Mouse (Mus musculus): ENCODE results near the gene Herc1. TPM values are rescaled to one million over a fixed set of nuclear protein-coding genes. Genes with fewer than 3 reads are reported as not detected.

Gene Herc1
- polyA plus RNA-seq, 1 experiment from 2014 or later: 39.4 TPM

DNA sequence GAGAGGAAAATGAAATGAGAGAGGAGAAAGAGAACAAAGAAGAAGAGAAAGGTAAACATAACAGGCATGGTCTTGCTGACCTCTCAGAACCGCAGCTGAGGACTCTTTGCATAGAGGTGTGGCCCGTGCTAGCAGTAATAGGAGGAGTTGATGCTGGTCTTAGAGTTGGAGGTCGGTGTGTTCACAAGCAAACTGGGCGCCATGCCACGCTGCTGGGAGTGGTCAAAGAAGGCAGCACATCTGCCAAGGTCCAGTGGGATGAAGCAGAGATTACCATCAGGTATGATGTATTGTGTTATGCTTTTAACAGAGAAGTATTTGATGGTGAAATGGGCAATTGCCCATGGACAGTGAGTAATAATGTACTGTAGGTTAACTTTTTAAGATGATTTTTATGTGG, 98.0 kb downstream of the Herc1 start:
- H3K4me2 ChIP-seq (ENCODE audit: low read length): no peak overlapping the region
- peaks cover 22% of the 10 kb centered on the region for H3K36me3 ChIP-seq (ENCODE audit: control insufficient read depth, insufficient read depth, low read length)
- no peak overlapping the region for H3K4me3 ChIP-seq (ENCODE audit: low read length)
- no peaks in the 10 kb centered on the region for H3K4me1 ChIP-seq (ENCODE audit: control insufficient read depth, insufficient read depth, low read depth, low read length)
- WGBS: 82% methylated on average over 5 of the region's 5 CpGs
- no peak overlapping the region for H3K9ac ChIP-seq (ENCODE audit: low read depth, low read length)
- no peaks in the 10 kb centered on the region for H3K9me3 ChIP-seq (ENCODE audit: control insufficient read depth, low read length)
- ATAC-seq: no peak
- H3K27me3 ChIP-seq (replicated peaks; ENCODE audit: control insufficient read depth, insufficient read depth, low read length): no peaks in the 10 kb centered on the region
- H3K27ac ChIP-seq (ENCODE audit: low read depth, low read length): no peak overlapping the region

DNA sequence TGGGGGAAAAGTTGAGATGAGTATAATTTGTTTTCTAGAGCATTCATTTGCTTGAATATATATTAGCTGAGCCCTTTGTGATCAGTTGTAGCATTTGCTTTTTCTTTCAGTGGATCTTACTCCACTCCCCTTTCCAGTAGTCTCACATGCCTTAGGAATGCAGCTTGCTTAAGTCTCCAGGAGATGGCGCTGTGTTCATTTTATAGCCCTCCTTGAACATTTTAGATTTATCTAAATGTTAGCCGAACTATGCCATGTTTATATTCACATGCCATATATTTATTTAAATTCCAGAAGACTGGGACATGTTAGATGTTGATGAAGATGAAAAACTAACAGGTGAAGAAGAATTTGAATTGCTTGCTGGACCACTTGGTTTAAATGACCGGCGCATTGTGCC, 114.8 kb downstream of the Herc1 start:
- H3K4me3 ChIP-seq (ENCODE audit: low read length): no peak overlapping the region
- 59% methylated on average over 4 of the region's 4 CpGs for WGBS
- no peaks in the 10 kb centered on the region for H3K9me3 ChIP-seq (ENCODE audit: control insufficient read depth, low read length)
- H3K27me3 ChIP-seq (replicated peaks; ENCODE audit: control insufficient read depth, insufficient read depth, low read length): no peaks in the 10 kb centered on the region
- H3K36me3 ChIP-seq (ENCODE audit: control insufficient read depth, insufficient read depth, low read length): peaks cover 27% of the 10 kb centered on the region
- no peak for ATAC-seq
- no peaks in the 10 kb centered on the region for H3K4me1 ChIP-seq (ENCODE audit: control insufficient read depth, insufficient read depth, low read depth, low read length)
- H3K9ac ChIP-seq (ENCODE audit: low read depth, low read length): no peak overlapping the region
- H3K27ac ChIP-seq (ENCODE audit: low read depth, low read length): no peak overlapping the region
- no peak overlapping the region for H3K4me2 ChIP-seq (ENCODE audit: low read length)

DNA sequence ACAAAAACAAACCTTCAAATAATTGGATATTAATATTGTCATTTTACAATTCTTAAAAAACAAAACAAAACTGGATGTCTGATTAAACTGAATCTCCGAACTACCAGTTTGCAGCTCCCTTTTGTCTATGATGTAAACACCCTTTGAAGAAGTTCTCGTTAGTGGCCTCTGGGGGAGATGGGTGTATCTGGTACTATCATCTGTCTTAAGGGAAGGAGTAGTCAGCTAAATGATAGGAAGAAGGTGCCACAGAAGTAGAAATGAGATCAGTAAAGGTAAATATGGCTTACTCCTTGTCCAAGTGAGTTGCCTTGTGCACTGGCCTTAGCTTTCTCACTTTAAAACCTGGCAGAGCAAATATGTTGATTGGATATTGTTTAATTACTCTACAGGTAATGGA, 127.5 kb downstream of the Herc1 start:
- no peak for ATAC-seq
- Histone ChIP-seq H3K36me3 (ENCODE audit: control insufficient read depth, insufficient read depth, low read length) (peaks cover 22% of the 10 kb centered on the region), H3K9ac (ENCODE audit: low read depth, low read length) (no peak overlapping the region), H3K27me3 (replicated peaks; ENCODE audit: control insufficient read depth, insufficient read depth, low read length) (no peaks in the 10 kb centered on the region), H3K9me3 (ENCODE audit: control insufficient read depth, low read length) (no peaks in the 10 kb centered on the region), H3K4me1 (ENCODE audit: control insufficient read depth, insufficient read depth, low read depth, low read length) (no peaks in the 10 kb centered on the region), H3K4me2 (ENCODE audit: low read length) (no peak overlapping the region), H3K4me3 (ENCODE audit: low read length) (no peak overlapping the region), H3K27ac (ENCODE audit: low read depth, low read length) (no peak overlapping the region)
- 86% methylated on average over 2 of the region's 2 CpGs for WGBS

DNA sequence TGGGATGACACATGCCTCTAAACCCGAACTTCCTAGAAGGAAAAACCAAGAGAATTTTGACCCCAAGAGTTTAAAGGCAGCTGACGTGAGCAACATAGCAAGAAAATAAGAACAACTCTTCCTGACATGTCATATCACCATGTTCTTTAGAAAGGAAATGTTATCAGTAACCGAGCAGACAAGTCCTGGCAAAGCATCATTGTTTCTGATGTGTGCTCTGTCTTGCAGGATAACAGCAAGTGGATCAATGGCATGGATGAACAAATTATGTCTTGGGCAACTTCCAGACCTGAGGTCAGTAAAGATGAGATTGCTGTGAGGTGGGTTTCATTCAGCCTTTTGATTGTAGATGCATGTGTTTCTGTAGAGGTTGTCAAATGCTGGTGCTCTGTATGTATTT, 133.2 kb downstream of the Herc1 start:
- Histone ChIP-seq H3K4me2 (ENCODE audit: low read length) (no peak overlapping the region), H3K27me3 (replicated peaks; ENCODE audit: control insufficient read depth, insufficient read depth, low read length) (no peaks in the 10 kb centered on the region), H3K27ac (ENCODE audit: low read depth, low read length) (no peak overlapping the region), H3K4me1 (ENCODE audit: control insufficient read depth, insufficient read depth, low read depth, low read length) (no peaks in the 10 kb centered on the region), H3K36me3 (ENCODE audit: control insufficient read depth, insufficient read depth, low read length) (peaks cover 41% of the 10 kb centered on the region), H3K9ac (ENCODE audit: low read depth, low read length) (no peak overlapping the region), H3K9me3 (ENCODE audit: control insufficient read depth, low read length) (no peaks in the 10 kb centered on the region), H3K4me3 (ENCODE audit: low read length) (no peak overlapping the region)
- ATAC-seq: no peak
- WGBS: 96% methylated on average over 3 of the region's 3 CpGs

DNA sequence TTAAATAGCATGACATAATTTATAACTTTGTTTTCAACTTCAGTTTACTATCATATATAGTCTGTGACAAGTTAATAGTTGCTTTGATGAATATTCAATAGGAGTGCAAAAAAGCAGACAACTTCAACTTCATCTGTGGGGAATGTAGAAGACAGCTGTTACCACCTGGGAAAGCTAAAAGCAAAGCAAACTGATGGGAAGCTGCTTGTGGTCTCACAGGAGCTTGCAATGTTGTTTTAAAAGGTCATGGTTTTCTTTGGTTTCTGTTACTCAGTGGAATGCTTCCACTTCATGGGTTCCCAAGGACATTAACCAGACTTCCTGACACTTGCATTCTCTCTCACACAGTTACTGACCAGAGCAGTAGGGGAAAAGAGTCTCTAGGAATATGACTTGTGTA, 138.5 kb downstream of the Herc1 start:
- H3K4me2 ChIP-seq (ENCODE audit: low read length): no peak overlapping the region
- no peaks in the 10 kb centered on the region for H3K27me3 ChIP-seq (replicated peaks; ENCODE audit: control insufficient read depth, insufficient read depth, low read length)
- no peak overlapping the region for H3K27ac ChIP-seq (ENCODE audit: low read depth, low read length)
- no peak for ATAC-seq
- H3K4me3 ChIP-seq (ENCODE audit: low read length): no peak overlapping the region
- H3K4me1 ChIP-seq (ENCODE audit: control insufficient read depth, insufficient read depth, low read depth, low read length): no peaks in the 10 kb centered on the region
- no peak overlapping the region for H3K9ac ChIP-seq (ENCODE audit: low read depth, low read length)
- peaks cover 61% of the 10 kb centered on the region for H3K36me3 ChIP-seq (ENCODE audit: control insufficient read depth, insufficient read depth, low read length)
- H3K9me3 ChIP-seq (ENCODE audit: control insufficient read depth, low read length): no peaks in the 10 kb centered on the region

DNA sequence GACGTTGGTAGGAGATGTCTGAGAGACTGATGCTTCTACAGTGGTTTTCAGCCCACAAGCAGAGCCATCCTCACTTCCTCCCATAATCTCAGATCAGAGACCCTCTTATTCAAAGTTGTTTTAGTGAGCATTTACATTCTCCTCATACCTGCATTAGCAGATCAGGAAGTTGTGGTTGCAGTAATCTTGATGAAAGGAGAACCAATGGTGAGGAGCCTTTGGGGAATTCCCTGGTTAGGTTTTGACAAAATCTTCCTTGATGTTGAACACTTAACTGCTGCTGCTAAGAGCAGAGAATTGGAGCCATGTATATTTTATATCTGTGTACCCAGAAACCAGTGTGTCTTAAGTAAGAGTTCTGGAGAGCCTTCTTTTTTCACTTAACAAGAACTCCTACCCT, 142.1 kb downstream of the Herc1 start:
- Histone ChIP-seq H3K4me3 (ENCODE audit: low read length) (no peak overlapping the region), H3K36me3 (ENCODE audit: control insufficient read depth, insufficient read depth, low read length) (peaks cover 59% of the 10 kb centered on the region), H3K9ac (ENCODE audit: low read depth, low read length) (no peak overlapping the region), H3K4me2 (ENCODE audit: low read length) (no peak overlapping the region), H3K9me3 (ENCODE audit: control insufficient read depth, low read length) (no peaks in the 10 kb centered on the region), H3K27ac (ENCODE audit: low read depth, low read length) (no peak overlapping the region), H3K4me1 (ENCODE audit: control insufficient read depth, insufficient read depth, low read depth, low read length) (no peaks in the 10 kb centered on the region), H3K27me3 (replicated peaks; ENCODE audit: control insufficient read depth, insufficient read depth, low read length) (no peaks in the 10 kb centered on the region)
- ATAC-seq: no peak
- 91% methylated on average over 1 of the region's 1 CpGs for WGBS

DNA sequence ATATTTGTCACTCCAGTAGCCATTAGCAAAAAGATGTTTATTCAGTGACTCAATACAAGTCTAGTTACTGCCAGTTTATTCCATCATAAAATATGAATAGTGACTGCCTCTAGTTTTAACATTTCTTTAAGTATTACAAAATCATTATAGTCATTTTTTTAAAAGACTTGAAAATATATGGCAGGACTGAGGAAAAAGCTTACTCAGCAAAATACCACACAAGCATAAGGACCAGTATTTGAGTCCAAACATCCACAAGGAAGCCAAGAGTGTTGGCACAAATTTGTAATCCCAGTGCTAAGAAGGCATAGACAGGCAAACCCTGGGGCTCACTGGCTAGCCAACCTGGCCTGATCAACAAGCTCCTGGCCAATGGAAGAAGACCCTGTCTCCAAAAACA, 143.7 kb downstream of the Herc1 start:
- no peak overlapping the region for H3K9ac ChIP-seq (ENCODE audit: low read depth, low read length)
- no peaks in the 10 kb centered on the region for H3K4me1 ChIP-seq (ENCODE audit: control insufficient read depth, insufficient read depth, low read depth, low read length)
- no peaks in the 10 kb centered on the region for H3K27me3 ChIP-seq (replicated peaks; ENCODE audit: control insufficient read depth, insufficient read depth, low read length)
- no peaks in the 10 kb centered on the region for H3K9me3 ChIP-seq (ENCODE audit: control insufficient read depth, low read length)
- H3K4me3 ChIP-seq (ENCODE audit: low read length): no peak overlapping the region
- H3K4me2 ChIP-seq (ENCODE audit: low read length): no peak overlapping the region
- no peak overlapping the region for H3K27ac ChIP-seq (ENCODE audit: low read depth, low read length)
- H3K36me3 ChIP-seq (ENCODE audit: control insufficient read depth, insufficient read depth, low read length): peaks cover 54% of the 10 kb centered on the region
- no peak for ATAC-seq

DNA sequence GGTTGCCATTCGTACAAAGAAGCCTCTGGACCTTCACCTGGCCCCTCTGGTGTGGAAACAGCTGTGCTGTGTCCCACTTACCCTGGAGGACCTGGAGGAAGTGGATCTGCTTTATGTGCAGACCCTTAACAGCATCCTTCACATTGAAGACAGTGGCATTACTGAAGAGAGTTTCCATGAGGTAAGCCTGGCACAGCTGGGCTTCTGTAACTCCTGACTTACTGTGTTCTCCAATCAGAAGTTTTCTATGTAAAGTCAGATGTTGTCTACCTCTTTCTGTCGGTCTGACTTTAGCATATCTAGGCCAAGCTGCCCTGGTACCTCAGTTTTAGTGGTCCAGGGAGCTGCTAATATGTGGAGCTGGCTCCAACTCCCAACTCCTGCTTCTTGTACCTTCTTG, 151.0 kb downstream of the Herc1 start:
- H3K36me3 ChIP-seq (ENCODE audit: control insufficient read depth, insufficient read depth, low read length): peaks cover 37% of the 10 kb centered on the region
- peaks cover 2% of the 10 kb centered on the region; the same call in 1 of the 2 replicates for H3K4me1 ChIP-seq (ENCODE audit: control insufficient read depth, insufficient read depth, low read depth, low read length)
- H3K9ac ChIP-seq (ENCODE audit: low read depth, low read length): no peak overlapping the region
- 90% methylated on average over 2 of the region's 2 CpGs for WGBS
- no peaks in the 10 kb centered on the region for H3K9me3 ChIP-seq (ENCODE audit: control insufficient read depth, low read length)
- no peak overlapping the region for H3K4me3 ChIP-seq (ENCODE audit: low read length)
- no peak overlapping the region for H3K4me2 ChIP-seq (ENCODE audit: low read length)
- no peak overlapping the region for H3K27ac ChIP-seq (ENCODE audit: low read depth, low read length)
- no peaks in the 10 kb centered on the region for H3K27me3 ChIP-seq (replicated peaks; ENCODE audit: control insufficient read depth, insufficient read depth, low read length)
- ATAC-seq: no peak

DNA sequence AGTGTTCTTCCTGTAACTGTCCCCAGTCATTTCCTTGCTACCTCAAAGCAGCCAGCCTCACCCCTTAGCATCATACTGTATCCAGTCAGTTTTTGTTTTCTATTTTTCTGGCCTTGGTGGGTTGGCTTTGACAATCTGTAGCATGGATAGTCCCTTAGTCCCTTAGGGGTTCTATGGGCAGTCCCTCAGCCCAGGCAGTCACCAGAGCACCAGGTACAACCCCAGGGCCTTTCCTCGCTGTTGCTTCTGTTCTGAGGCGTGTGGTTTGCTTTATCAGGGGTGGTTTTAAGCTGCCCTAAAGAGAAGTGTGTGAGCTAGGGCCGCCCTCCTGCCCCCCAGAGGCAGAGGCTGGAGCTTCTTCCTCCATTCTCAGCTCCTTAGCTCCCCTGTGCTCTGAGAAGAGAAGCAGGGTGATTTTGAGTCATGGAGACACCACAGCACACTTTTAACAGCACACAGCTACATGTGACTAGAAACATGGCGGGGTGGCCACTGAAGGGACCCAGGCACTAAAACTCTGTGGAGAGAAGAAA, 153.7 kb downstream of the Herc1 start:
- peaks cover 47% of the 10 kb centered on the region for H3K36me3 ChIP-seq (ENCODE audit: control insufficient read depth, insufficient read depth, low read length)
- ATAC-seq: no peak
- H3K27me3 ChIP-seq (replicated peaks; ENCODE audit: control insufficient read depth, insufficient read depth, low read length): no peaks in the 10 kb centered on the region
- no peak overlapping the region for H3K4me3 ChIP-seq (ENCODE audit: low read length)
- H3K4me1 ChIP-seq (ENCODE audit: control insufficient read depth, insufficient read depth, low read depth, low read length): peaks cover 4% of the 10 kb centered on the region; the same call in 1 of the 2 replicates
- H3K9me3 ChIP-seq (ENCODE audit: control insufficient read depth, low read length): no peaks in the 10 kb centered on the region
- no peak overlapping the region for H3K9ac ChIP-seq (ENCODE audit: low read depth, low read length)
- 89% methylated on average over 4 of the region's 4 CpGs for WGBS
- H3K27ac ChIP-seq (ENCODE audit: low read depth, low read length): no peak overlapping the region
- no peak overlapping the region for H3K4me2 ChIP-seq (ENCODE audit: low read length)

DNA sequence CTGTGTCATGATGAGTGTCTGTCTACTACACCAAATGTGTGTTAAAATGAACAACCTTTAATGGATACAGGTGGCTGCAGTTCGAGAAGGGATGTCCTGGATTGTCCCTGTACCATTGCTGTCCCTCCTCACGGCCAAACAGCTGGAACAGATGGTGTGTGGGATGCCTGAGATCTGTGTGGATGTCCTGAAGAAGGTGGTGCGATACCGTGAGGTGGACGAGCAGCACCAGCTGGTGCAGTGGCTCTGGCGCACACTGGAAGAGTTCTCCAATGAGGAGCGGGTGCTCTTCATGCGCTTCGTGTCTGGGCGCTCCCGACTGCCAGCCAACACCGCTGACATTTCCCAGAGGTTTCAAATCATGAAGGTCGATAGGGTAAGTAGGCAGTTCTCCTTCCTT, 154.3 kb downstream of the Herc1 start:
- peaks cover 4% of the 10 kb centered on the region; the same call in 1 of the 2 replicates for H3K4me1 ChIP-seq (ENCODE audit: control insufficient read depth, insufficient read depth, low read depth, low read length)
- H3K4me3 ChIP-seq (ENCODE audit: low read length): no peak overlapping the region
- H3K27me3 ChIP-seq (replicated peaks; ENCODE audit: control insufficient read depth, insufficient read depth, low read length): no peaks in the 10 kb centered on the region
- H3K4me2 ChIP-seq (ENCODE audit: low read length): no peak overlapping the region
- peaks cover 51% of the 10 kb centered on the region for H3K36me3 ChIP-seq (ENCODE audit: control insufficient read depth, insufficient read depth, low read length)
- H3K9ac ChIP-seq (ENCODE audit: low read depth, low read length): no peak overlapping the region
- H3K9me3 ChIP-seq (ENCODE audit: control insufficient read depth, low read length): no peaks in the 10 kb centered on the region
- no peak overlapping the region for H3K27ac ChIP-seq (ENCODE audit: low read depth, low read length)
- WGBS: 85% methylated on average over 13 of the region's 13 CpGs
- ATAC-seq: no peak

Data from hindbrain, embryonic 16.5 days (tissue).